Mouse (Mus musculus) MEL (cell line): ENCODE measurements around the gene Spag9. TPM values are rescaled to one million over a fixed set of nuclear protein-coding genes. Genes with fewer than 3 reads are reported as not detected.
A peak's percentile ranks its signal among the peaks of the same experiment; 100 is the strongest.

ENCODE experiments used
- DNase-seq: peaks from one replicate; pipeline ENCODE4 v3.0.0; 2011; ENCODE audit warnings: low read depth, low spot score
- H3K27ac ChIP-seq: 2 replicates; pipeline ENCODE4 v1.5.1; 2012; ENCODE audit warnings: low read depth, mild to moderate bottlenecking, control low read depth, low read length, moderate library complexity; ENCODE audit not compliant: control insufficient read depth
- H3K27me3 ChIP-seq, 2 experiments: fragments of 150-350 bp in 1 of 2; sonication (generic) in 1 of 2; 2 replicates each; pipeline ENCODE4 v1.6.1; 2012; ENCODE audit warnings: low read length in 2 of 2, mild to moderate bottlenecking in 2 of 2, improper control_type of control experiment in 1 of 2, moderate library complexity in 1 of 2; ENCODE audit not compliant: insufficient read depth in 2 of 2, control insufficient read depth in 1 of 2
- H3K36me3 ChIP-seq, 2 experiments: 2 replicates each; pipeline ENCODE4 v1.6.1; 2012 to 2014; ENCODE audit warnings: low read length in 2 of 2, improper control_type of control experiment in 1 of 2, inconsistent platforms in 1 of 2, mild to moderate bottlenecking in 1 of 2; ENCODE audit not compliant: insufficient read depth in 2 of 2, control insufficient read depth in 1 of 2
- H3K4me1 ChIP-seq, 2 experiments: fragments of 150-350 bp in 1 of 2; sonication (generic) in 1 of 2; 2 replicates each; pipeline ENCODE4 v1.6.1; 2012; ENCODE audit warnings: low read length in 2 of 2, improper control_type of control experiment in 1 of 2, mild to moderate bottlenecking in 1 of 2; ENCODE audit not compliant: insufficient read depth in 2 of 2, control insufficient read depth in 1 of 2
- H3K4me3 ChIP-seq, 2 experiments: fragments of 150-350 bp in 1 of 2; sonication (generic) in 1 of 2; 2 replicates each; pipeline ENCODE4 v1.5.1; 2012; ENCODE audit warnings: low read depth in 2 of 2, low read length in 2 of 2, mild to moderate bottlenecking in 2 of 2, moderate library complexity in 2 of 2, control low read depth in 1 of 2, improper control_type of control experiment in 1 of 2; ENCODE audit not compliant: control insufficient read depth in 1 of 2, insufficient read depth in 1 of 2
- H3K79me2 ChIP-seq: 2 replicates; pipeline ENCODE4 v1.6.1; 2012; ENCODE audit warnings: mild to moderate bottlenecking, low read length, moderate library complexity; ENCODE audit not compliant: control insufficient read depth, poor library complexity, insufficient read depth
- H3K9ac ChIP-seq: 2 replicates; pipeline ENCODE4 v1.6.1; 2012; ENCODE audit warnings: low read depth, mild to moderate bottlenecking, control low read depth, low read length, moderate library complexity; ENCODE audit not compliant: control insufficient read depth, poor library complexity, severe bottlenecking
- H3K9me3 ChIP-seq: fragments of 150-350 bp; sonication (generic); replicated peaks from 2 replicates; pipeline ENCODE4 v1.6.1; 2012; ENCODE audit warnings: mild to moderate bottlenecking, low read length, improper control_type of control experiment, moderate library complexity; ENCODE audit not compliant: insufficient read depth
- CTCF ChIP-seq, 3 experiments: IDR thresholded peaks in 2 of 3; conservative IDR thresholded peaks in 1 of 3; 2 replicates each; pipeline ENCODE4 v1.5.1; 2011 to 2012; ENCODE audit warnings: low read length in 3 of 3, low read depth in 2 of 3, mild to moderate bottlenecking in 2 of 3, improper control_type of control experiment in 1 of 3, inconsistent platforms in 1 of 3, mixed read lengths in 1 of 3, moderate library complexity in 1 of 3; ENCODE audit not compliant: control insufficient read depth in 1 of 3, insufficient read depth in 1 of 3, poor library complexity in 1 of 3, severe bottlenecking in 1 of 3
- E2F4 ChIP-seq: IDR thresholded peaks from 2 replicates; pipeline ENCODE4 v1.6.1; 2011; ENCODE audit warnings: low read depth, low read length, improper control_type of control experiment, borderline replicate concordance
- JUND ChIP-seq: IDR thresholded peaks from 2 replicates; pipeline ENCODE4 v1.6.1; 2011; ENCODE audit warnings: low read depth, mild to moderate bottlenecking, improper control_type of control experiment, low read length
- MYC ChIP-seq: IDR thresholded peaks from 2 replicates; pipeline ENCODE4 v1.6.1; 2011; ENCODE audit warnings: low read depth, mild to moderate bottlenecking, low read length, improper control_type of control experiment, moderate library complexity
- NRF1 ChIP-seq: IDR thresholded peaks from 2 replicates; pipeline ENCODE4 v1.6.1; 2014; ENCODE audit warnings: low read depth, mild to moderate bottlenecking, inconsistent platforms, low read length, improper control_type of control experiment, moderate library complexity; ENCODE audit not compliant: poor library complexity, insufficient read depth, severe bottlenecking
- POLR2AphosphoS2 ChIP-seq: IDR thresholded peaks from 2 replicates; pipeline ENCODE4 v1.6.1; 2011; ENCODE audit warnings: low read length, improper control_type of control experiment
- RAD21 ChIP-seq: IDR thresholded peaks from 2 replicates; pipeline ENCODE4 v1.6.1; 2011; ENCODE audit warnings: mild to moderate bottlenecking, low read depth, low read length, improper control_type of control experiment
- SMC3 ChIP-seq: IDR thresholded peaks from 2 replicates; pipeline ENCODE4 v1.6.1; 2011; ENCODE audit warnings: low read depth, low read length, improper control_type of control experiment
- TBP ChIP-seq: IDR thresholded peaks from 2 replicates; pipeline ENCODE4 v1.8.0; 2011; ENCODE audit warnings: low read depth, low read length, improper control_type of control experiment
- ZC3H11A ChIP-seq: IDR thresholded peaks from 2 replicates; pipeline ENCODE4 v1.6.1; 2012; ENCODE audit warnings: low read depth, mild to moderate bottlenecking, inconsistent platforms, low read length, improper control_type of control experiment
- ZKSCAN1 ChIP-seq: IDR thresholded peaks from 2 replicates; pipeline ENCODE4 v1.6.1; 2012; ENCODE audit warnings: low read depth, mild to moderate bottlenecking, inconsistent platforms, low read length, improper control_type of control experiment, moderate library complexity
- ZNF384 ChIP-seq: IDR thresholded peaks from 2 replicates; pipeline ENCODE4 v1.6.1; 2012; ENCODE audit warnings: low read depth, mild to moderate bottlenecking, inconsistent platforms, low read length, improper control_type of control experiment
- polyA plus RNA-seq, 2 experiments: library from polyadenylated mRNA; stranded (reverse) in 1 of 2; unstranded in 1 of 2; fragments of >175 nt in 1 of 2; fragments of >200 nt in 1 of 2; gene quantifications; 2 replicates each; pipeline versions ENCODE4 v1.2.1 to v1.2.4; 2012; ENCODE audit warnings: low replicate concordance in 2 of 2, low read depth in 1 of 2; ENCODE audit not compliant: insufficient read length in 2 of 2, insufficient read depth in 1 of 2, missing spikeins in 1 of 2
- total RNA-seq: library from RNA; depleted of rRNA; stranded (reverse); fragments of 300-350 nt; gene quantifications from 2 replicates; pipeline ENCODE4 v1.2.3, GENCODE M21; 2012

The Spag9 gene
- total and polyA plus RNA-seq, 3 experiments: 18.9 to 279 (median 20.6) TPM

- no peaks in the 10 kb centered on the region for H3K27me3 ChIP-seq
- peak; percentile 95 for TF ChIP-seq SMC3
- peak; percentile 79 for TF ChIP-seq ZKSCAN1
- TF ChIP-seq NRF1: 0 out of 2 replicates have a peak, but pooled peaks have one; percentile 16
- peak; percentile 70 for TF ChIP-seq RAD21
- peak; percentile 65 for TF ChIP-seq ZC3H11A
- TF ChIP-seq POLR2AphosphoS2: 0 out of 2 replicates have a peak, but pooled peaks have one; percentile 25
- no peak for TF ChIP-seq E2F4
- TF ChIP-seq CTCF (IDR thresholded peaks at IDR 0.05 in 2 of 3, conservative IDR thresholded peaks at IDR 0.05 in 1 of 3; ENCODE audit: control insufficient read depth in 1 of 3, insufficient read depth in 1 of 3, low read depth in 2 of 3, low read length in 3 of 3, poor library complexity in 1 of 3, severe bottlenecking in 1 of 3): peak; percentile 83 to 92 (median 92)
- TF ChIP-seq ZNF384: no peak
- no peak for TF ChIP-seq MYC
- TF ChIP-seq JUND: 0 out of 2 replicates have a peak, but pooled peaks have one; percentile 18
- TF ChIP-seq TBP: peak; percentile 48; the same call in 1 of the 2 replicates
- no peak overlapping the region for H3K27ac ChIP-seq
- H3K4me3 ChIP-seq: no peak overlapping the region
- H3K4me1 ChIP-seq: no peaks in the 10 kb centered on the region
- no peaks in the 10 kb centered on the region for H3K36me3 ChIP-seq
- no peaks in the 10 kb centered on the region for H3K9me3 ChIP-seq
- no peak overlapping the region for H3K9ac ChIP-seq
- peak; percentile 86 for DNase-seq
- no peaks in the 10 kb centered on the region for H3K79me2 ChIP-seq
Observed at GRCm38 (mm10) chr11:94129261-94130059, 133.6 kb downstream of the Spag9 start.

DNA sequence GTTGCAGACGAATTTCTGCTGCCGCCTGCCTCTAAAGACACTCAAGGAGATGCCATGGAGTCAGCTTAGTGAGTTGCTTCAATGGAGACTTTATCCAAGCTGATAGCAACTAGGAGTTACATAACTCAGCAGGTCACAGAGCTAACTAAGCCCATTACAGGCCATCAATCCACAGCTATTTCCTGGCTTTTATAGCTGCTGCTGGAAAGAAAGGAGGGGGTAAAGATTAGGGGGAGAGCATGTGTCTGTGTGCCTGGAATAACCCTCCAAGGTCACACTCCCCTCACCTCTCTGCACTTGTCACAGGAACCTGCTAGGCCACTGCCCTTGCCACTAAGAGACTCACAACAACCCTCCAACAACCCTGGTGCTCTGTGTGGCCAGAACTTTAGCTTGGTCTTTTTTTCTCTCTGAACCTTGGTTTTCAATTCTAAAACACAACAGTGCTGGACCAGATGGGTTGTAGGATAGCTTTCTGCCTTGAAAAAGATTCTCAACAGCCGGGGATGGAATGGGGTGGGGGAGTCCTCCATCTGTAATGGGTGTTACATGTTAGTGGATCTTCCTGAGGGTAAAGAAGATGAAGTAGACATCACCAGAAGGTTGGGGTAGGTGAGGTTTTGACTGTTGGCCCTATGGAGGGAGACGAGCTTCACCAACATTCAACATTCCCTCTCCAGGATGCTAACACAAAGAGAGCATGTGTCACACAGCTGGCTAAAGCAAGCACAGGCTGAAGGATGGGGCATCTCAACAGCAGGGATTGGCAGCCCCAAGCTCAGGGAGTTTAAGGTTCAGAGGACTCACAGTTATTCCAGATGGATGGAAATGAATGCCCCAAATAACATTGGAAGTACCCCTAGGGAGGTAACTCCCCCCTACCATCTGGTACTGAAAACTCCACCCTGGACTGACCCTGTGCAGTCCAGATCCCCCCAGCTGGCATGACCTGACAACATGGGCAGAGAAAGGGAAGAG lies 134.5 kb downstream of the Spag9 start:
- H3K36me3 ChIP-seq: no peaks in the 10 kb centered on the region
- no peaks in the 10 kb centered on the region for H3K9me3 ChIP-seq
- no peak overlapping the region for H3K27ac ChIP-seq
- H3K79me2 ChIP-seq: no peaks in the 10 kb centered on the region
- H3K4me1 ChIP-seq: no peaks in the 10 kb centered on the region
- H3K4me3 ChIP-seq: no peak overlapping the region
- no peak for DNase-seq
- TF ChIP-seq ZKSCAN1 (no peak), CTCF (IDR thresholded peaks at IDR 0.05 in 2 of 3, conservative IDR thresholded peaks at IDR 0.05 in 1 of 3; ENCODE audit: control insufficient read depth in 1 of 3, insufficient read depth in 1 of 3, low read depth in 2 of 3, low read length in 3 of 3, poor library complexity in 1 of 3, severe bottlenecking in 1 of 3) (no peak)
- TF ChIP-seq, all 39 proteins: peak for 0
- H3K9ac ChIP-seq: no peak overlapping the region
- H3K27me3 ChIP-seq: no peaks in the 10 kb centered on the region
